Mouse (Mus musculus): ENCODE results near the gene Mylk2.
A peak's percentile ranks its signal among the peaks of the same experiment; 100 is the strongest.

Gene Mylk2

GRCm38 (mm10) chr2:152914310-152915120 lies 3.4 kb downstream of the Mylk2 start:
- DNase-seq (ENCODE audit: low spot score in 2 of 2): peak; percentile 63 to 81

- no peak for DNase-seq (ENCODE audit: low spot score in 2 of 2)
Measured at GRCm38 (mm10) chr2:152915453-152915852, 4.3 kb downstream of the Mylk2 start.

- DNase-seq (ENCODE audit: low spot score in 2 of 2): no peak
Measured at GRCm38 (mm10) chr2:152916111-152916510, 5.0 kb downstream of the Mylk2 start.

- no peak for DNase-seq (ENCODE audit: low spot score in 2 of 2)
Measured at GRCm38 (mm10) chr2:152917671-152918070, 6.5 kb downstream of the Mylk2 start.

- no peak for DNase-seq (ENCODE audit: low spot score in 2 of 2)
Measured at GRCm38 (mm10) chr2:152922376-152922775, 11.2 kb downstream of the Mylk2 start.

- DNase-seq (ENCODE audit: low spot score in 2 of 2): no peak
Measured at GRCm38 (mm10) chr2:152923621-152924020, 12.5 kb downstream of the Mylk2 start.

GRCm38 (mm10) chr2:152924128-152924527 lies 13.0 kb downstream of the Mylk2 start:
- no peak for DNase-seq (ENCODE audit: low spot score in 2 of 2)

GRCm38 (mm10) chr2:152924543-152924942 lies 13.4 kb downstream of the Mylk2 start:
- DNase-seq (ENCODE audit: low spot score in 2 of 2): no peak

GRCm38 (mm10) chr2:152925189-152925872 lies 14.2 kb downstream of the Mylk2 start:
- peak in 1 of 2 experiments; percentile 34 for DNase-seq (ENCODE audit: low spot score in 2 of 2)

- no peak for DNase-seq (ENCODE audit: low spot score in 2 of 2)
Measured at GRCm38 (mm10) chr2:152926896-152927295, 15.7 kb downstream of the Mylk2 start.

GRCm38 (mm10) chr2:152927371-152927770 lies 16.2 kb downstream of the Mylk2 start:
- no peak for DNase-seq (ENCODE audit: low spot score in 2 of 2)

GRCm38 (mm10) chr2:152928219-152928987 lies 17.3 kb downstream of the Mylk2 start:
- DNase-seq (ENCODE audit: low spot score in 2 of 2): no peak

- no peak for DNase-seq (ENCODE audit: low spot score in 2 of 2)
Measured at GRCm38 (mm10) chr2:152928988-152929370, 17.8 kb downstream of the Mylk2 start.

GRCm38 (mm10) chr2:152930276-152930675 lies 19.1 kb downstream of the Mylk2 start:
- no peak for DNase-seq (ENCODE audit: low spot score in 2 of 2)

GRCm38 (mm10) chr2:152931456-152932160 lies 20.5 kb downstream of the Mylk2 start:
- no peak for DNase-seq (ENCODE audit: low spot score in 2 of 2)

- no peak for DNase-seq (ENCODE audit: low spot score in 2 of 2)
Measured at GRCm38 (mm10) chr2:152933048-152933447, 21.9 kb downstream of the Mylk2 start, which contains the start of gene Foxs1. TSS of gene Foxs1 (minus strand) at chr2:152933208.

GRCm38 (mm10) chr2:152933614-152934013 lies 22.5 kb downstream of the Mylk2 start:
- peak in 1 of 2 experiments; percentile 72 for DNase-seq (ENCODE audit: low spot score in 2 of 2)

- peak; percentile 44 to 76 for DNase-seq (ENCODE audit: low spot score in 2 of 2)
Measured at GRCm38 (mm10) chr2:152939846-152940245, 28.7 kb downstream of the Mylk2 start.

- no peak for DNase-seq (ENCODE audit: low spot score in 2 of 2)
Measured at GRCm38 (mm10) chr2:152941106-152941505, 30.0 kb downstream of the Mylk2 start.

- DNase-seq (ENCODE audit: low spot score in 2 of 2): no peak
Measured at GRCm38 (mm10) chr2:152941776-152942175, 30.6 kb downstream of the Mylk2 start.

GRCm38 (mm10) chr2:152942898-152943515 lies 31.9 kb downstream of the Mylk2 start:
- no peak for DNase-seq (ENCODE audit: low spot score in 2 of 2)
